Mouse (Mus musculus) ES-E14 (cell line): ENCODE results near the gene Gm10645.

Source experiments
- CHD2 ChIP-seq: IDR thresholded peaks from 2 replicates; pipeline ENCODE4 v1.6.1; 2014; ENCODE audit warnings: mild to moderate bottlenecking, low read depth, low read length, inconsistent platforms
- HCFC1 ChIP-seq: IDR thresholded peaks from 2 replicates; pipeline ENCODE4 v1.6.1; 2012; ENCODE audit warnings: low read length, inconsistent platforms, borderline replicate concordance; ENCODE audit not compliant: insufficient read depth
- MAFK ChIP-seq: IDR thresholded peaks from 2 replicates; pipeline ENCODE4 v1.6.1; 2014; ENCODE audit warnings: mild to moderate bottlenecking, low read depth, low read length, inconsistent platforms; ENCODE audit not compliant: insufficient read depth
- ZC3H11A ChIP-seq: IDR thresholded peaks from 2 replicates; pipeline ENCODE4 v1.6.1; 2012; ENCODE audit warnings: low read depth, mild to moderate bottlenecking, inconsistent platforms, low read length, borderline replicate concordance

DNA sequence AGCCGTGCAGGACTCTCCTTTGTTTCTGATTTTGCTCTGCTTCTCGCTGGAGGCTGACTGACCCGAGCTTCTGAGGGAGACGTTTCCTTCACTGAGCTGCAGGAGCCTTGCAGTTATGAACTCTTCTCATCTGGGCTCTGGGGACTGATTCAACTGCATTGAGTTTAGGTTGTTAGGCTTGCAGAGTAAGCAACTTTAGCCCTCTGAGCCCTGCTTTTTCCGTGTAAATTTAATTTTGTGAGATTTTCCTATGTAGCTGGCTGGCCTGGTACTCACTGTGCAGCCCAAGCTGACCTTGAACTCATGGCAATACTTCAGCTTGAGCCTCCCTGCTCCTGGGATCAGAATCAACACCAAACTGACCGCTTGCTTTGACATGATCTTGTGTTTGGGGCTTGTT lies 4.9 kb upstream of the Gm10645 start:
- TF ChIP-seq MAFK, result no peak
- no peak for TF ChIP-seq CHD2
- no peak for TF ChIP-seq ZC3H11A
- TF ChIP-seq HCFC1, result no peak
